Mouse (Mus musculus) midbrain, embryonic 13.5 days (tissue): ENCODE data around the gene Ncoa1. TPM values are rescaled to one million over a fixed set of nuclear protein-coding genes. Genes with fewer than 3 reads are reported as not detected.
A peak's percentile ranks its signal among the peaks of the same experiment; 100 is the strongest.

ENCODE experiments used
- ATAC-seq: fragments of 200-750 bp; cut with Nextera tagmentation; 2 replicates; pipeline ENCODE4 v1.8.0; 2017; ENCODE audit warnings: mild to moderate bottlenecking, moderate TSS enrichment, moderate library complexity
- H3K27ac ChIP-seq: fragments of 300-500 bp; sonication (generic); 2 replicates; pipeline ENCODE4 v1.5.1; 2015; ENCODE audit warnings: inconsistent platforms, mild to moderate bottlenecking, moderate library complexity
- H3K27me3 ChIP-seq: fragments of 300-500 bp; sonication (generic); 2 replicates; pipeline ENCODE4 v1.6.1; 2015; ENCODE audit warnings: mild to moderate bottlenecking, inconsistent platforms
- H3K36me3 ChIP-seq: fragments of 300-500 bp; sonication (generic); 2 replicates; pipeline ENCODE4 v1.6.1; 2015; ENCODE audit warnings: mild to moderate bottlenecking, inconsistent platforms
- H3K4me1 ChIP-seq: fragments of 300-500 bp; sonication (generic); replicated peaks from 2 replicates; pipeline ENCODE4 v1.6.1; 2015; ENCODE audit warnings: inconsistent platforms
- H3K4me2 ChIP-seq: fragments of 300-500 bp; sonication (generic); replicated peaks from 2 replicates; pipeline ENCODE4 v1.6.1; 2015; ENCODE audit warnings: moderate library complexity, mild to moderate bottlenecking, inconsistent platforms
- H3K4me3 ChIP-seq: fragments of 300-500 bp; sonication (generic); replicated peaks from 2 replicates; pipeline ENCODE4 v1.5.1; 2015; ENCODE audit warnings: mild to moderate bottlenecking, inconsistent platforms
- H3K9ac ChIP-seq: fragments of 300-500 bp; sonication (generic); replicated peaks from 2 replicates; pipeline ENCODE4 v1.6.1; 2015; ENCODE audit warnings: mild to moderate bottlenecking, inconsistent platforms
- H3K9me3 ChIP-seq: fragments of 300-500 bp; sonication (generic); 2 replicates; pipeline ENCODE4 v1.6.1; 2016; ENCODE audit warnings: mild to moderate bottlenecking, inconsistent platforms
- WGBS: fragments of 180-500 bp; shearing (Covaris S2); methylation state at CpG from one replicate; pipeline ENCODE4 v1.1.7; 2015; 5-methylcytosine and 5-hydroxymethylcytosine counted together
- polyA plus RNA-seq: library from polyadenylated mRNA; unstranded; fragments of >200 nt; fragmentation: Nextera tagmentation; extraction: Ambion mirVana; gene quantifications from 2 replicates; pipeline ENCODE4 v1.2.1, GENCODE M21; 2015

The Ncoa1 gene
- polyA plus RNA-seq, 1 experiment from 2014 or later = 9.2 TPM

DNA sequence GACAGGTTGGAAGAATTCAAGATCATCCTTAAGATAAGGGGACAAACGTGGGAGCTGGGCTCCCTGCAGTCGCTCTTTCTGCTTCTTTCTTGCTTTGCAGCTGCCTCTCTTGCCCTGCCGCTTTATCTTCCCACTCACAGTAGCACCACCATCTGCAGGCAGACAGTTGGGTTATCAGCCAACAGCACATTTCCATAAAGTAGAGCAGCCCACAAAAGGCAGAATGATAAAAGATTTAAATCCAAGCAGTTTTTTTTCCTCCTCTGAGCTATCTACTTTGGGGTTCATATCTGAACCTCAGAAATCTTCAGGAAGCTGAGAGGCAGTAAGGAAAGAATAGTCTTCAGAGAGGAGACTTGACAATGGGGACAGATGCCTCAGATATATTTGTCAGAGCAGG is 24.9 kb upstream of the Ncoa1 start:
- Histone ChIP-seq H3K27me3 (no peaks in the 10 kb centered on the region), H3K9me3 (no peaks in the 10 kb centered on the region), H3K4me1 (peaks cover 4% of the 10 kb centered on the region), H3K27ac (no peak overlapping the region), H3K36me3 (no peaks in the 10 kb centered on the region), H3K4me3 (no peak overlapping the region), H3K9ac (no peak overlapping the region), H3K4me2 (no peak overlapping the region)
- WGBS = 30% methylated on average over 3 of the region's 3 CpGs
- ATAC-seq = no peak

DNA sequence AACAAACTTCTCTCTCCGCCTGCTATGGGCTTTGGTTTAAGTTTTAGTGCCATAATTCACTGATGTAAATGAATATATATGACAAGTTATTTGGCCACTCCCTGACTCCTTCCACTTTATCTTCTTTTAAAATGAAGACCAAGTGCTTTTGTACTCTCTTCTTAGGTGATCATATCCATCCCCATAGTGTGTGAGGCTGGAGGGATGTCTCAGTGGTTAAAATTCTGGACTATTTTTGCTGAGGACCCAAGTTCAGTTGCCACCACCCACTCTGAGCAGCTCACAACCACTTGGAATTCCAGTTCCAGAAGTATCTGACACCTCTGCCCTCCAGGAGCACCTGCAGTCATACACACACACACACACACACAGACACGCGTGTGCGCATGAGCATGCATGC is 23.5 kb upstream of the Ncoa1 start:
- no peak overlapping the region for H3K27ac ChIP-seq
- H3K36me3 ChIP-seq = no peaks in the 10 kb centered on the region
- H3K4me1 ChIP-seq = peaks cover 3% of the 10 kb centered on the region; the same call in 1 of the 2 replicates
- no peaks in the 10 kb centered on the region for H3K9me3 ChIP-seq
- WGBS = 98% methylated on average over 4 of the region's 4 CpGs
- no peaks in the 10 kb centered on the region for H3K27me3 ChIP-seq
- H3K4me2 ChIP-seq = no peak overlapping the region
- H3K9ac ChIP-seq = no peak overlapping the region
- H3K4me3 ChIP-seq = no peak overlapping the region
- no peak for ATAC-seq

DNA sequence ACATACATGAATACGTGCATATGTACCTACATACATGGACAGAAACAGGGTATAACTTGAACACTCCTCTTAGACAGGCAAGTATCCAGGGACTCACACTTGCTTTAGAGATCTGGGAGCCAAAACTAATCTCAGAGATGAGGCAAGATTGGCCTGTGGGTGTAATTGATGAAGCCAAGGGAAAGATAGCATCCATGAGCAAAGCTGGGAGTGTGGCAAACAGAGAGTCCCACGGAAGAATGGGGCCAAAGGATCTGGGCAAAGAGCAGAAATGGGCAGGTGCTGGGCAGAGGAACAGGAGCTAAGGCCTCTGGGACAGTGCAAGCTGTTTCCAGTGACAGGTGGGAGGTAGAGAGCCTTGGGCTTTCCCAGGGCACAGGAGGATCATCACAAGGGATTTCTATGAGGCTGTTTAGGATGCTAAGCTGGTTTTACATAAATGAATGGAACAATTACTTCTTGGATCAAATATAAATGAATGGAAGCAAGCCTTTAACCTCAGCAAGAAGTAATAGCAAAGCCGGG is 22.7 kb upstream of the Ncoa1 start:
- WGBS = 68% methylated on average over 3 of the region's 3 CpGs

DNA sequence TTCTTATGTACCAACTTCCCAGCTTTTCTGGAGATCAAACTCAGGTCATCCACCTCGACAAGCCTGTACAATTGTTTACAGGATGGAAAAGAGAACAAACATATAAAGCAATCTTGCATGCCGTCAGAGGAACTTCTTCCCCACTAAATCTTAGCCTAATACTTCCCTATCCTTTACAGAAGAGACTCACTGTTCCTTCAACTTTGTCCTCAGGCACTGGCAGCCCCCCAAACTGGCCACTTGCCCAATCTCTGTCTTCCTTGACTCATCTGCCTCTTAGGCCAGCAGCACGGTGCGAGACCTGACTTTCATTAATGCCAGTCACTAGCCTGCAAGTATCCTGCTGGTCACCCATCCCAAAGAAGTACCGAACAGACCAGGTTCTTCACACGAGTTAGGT is 11.4 kb upstream of the Ncoa1 start:
- WGBS = 85% methylated on average over 6 of the region's 6 CpGs

More for the DNA sequence above, 22.7 kb upstream of the Ncoa1 start:
- Histone ChIP-seq H3K36me3 (no peaks in the 10 kb centered on the region), H3K27ac (no peak overlapping the region), H3K9me3 (no peaks in the 10 kb centered on the region), H3K9ac (no peak overlapping the region), H3K4me2 (no peak overlapping the region), H3K4me1 (peaks cover 3% of the 10 kb centered on the region; the same call in 1 of the 2 replicates), H3K4me3 (no peak overlapping the region), H3K27me3 (no peaks in the 10 kb centered on the region)
- ATAC-seq = no peak

DNA sequence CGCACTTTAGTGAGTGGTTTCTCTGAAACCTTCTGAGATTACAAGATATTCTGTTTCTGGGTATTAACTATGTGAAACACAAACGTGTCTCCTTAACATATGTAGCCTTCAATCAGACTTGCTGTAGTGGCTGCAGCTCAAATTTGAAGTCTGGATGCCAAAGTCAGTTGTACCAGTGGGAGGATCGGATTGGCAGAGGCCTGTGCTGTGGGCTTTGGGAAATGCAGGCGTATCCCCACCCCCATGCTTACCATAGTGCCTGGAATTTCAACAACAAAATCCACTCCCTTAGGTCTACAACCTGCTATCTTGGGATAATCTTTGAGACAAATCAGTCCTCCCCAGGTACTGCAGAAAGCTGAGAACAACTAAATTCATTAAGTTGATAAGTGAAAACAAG is 6.4 kb upstream of the Ncoa1 start:
- Histone ChIP-seq H3K36me3 (no peaks in the 10 kb centered on the region), H3K27ac (no peak overlapping the region), H3K4me2 (no peak overlapping the region), H3K4me3 (no peak overlapping the region), H3K9ac (no peak overlapping the region), H3K4me1 (peaks cover 6% of the 10 kb centered on the region; the same call in 1 of the 2 replicates), H3K27me3 (peaks cover 6% of the 10 kb centered on the region; the same call in 1 of the 2 replicates), H3K9me3 (no peaks in the 10 kb centered on the region)
- 75% methylated on average over 4 of the region's 4 CpGs for WGBS
- no peak for ATAC-seq

More for the DNA sequence above, 11.4 kb upstream of the Ncoa1 start:
- Histone ChIP-seq H3K27me3 (no peaks in the 10 kb centered on the region), H3K4me3 (no peak overlapping the region), H3K4me2 (no peak overlapping the region), H3K9me3 (no peaks in the 10 kb centered on the region), H3K9ac (no peak overlapping the region), H3K36me3 (no peaks in the 10 kb centered on the region), H3K27ac (no peak overlapping the region), H3K4me1 (no peaks in the 10 kb centered on the region)
- ATAC-seq = no peak

DNA sequence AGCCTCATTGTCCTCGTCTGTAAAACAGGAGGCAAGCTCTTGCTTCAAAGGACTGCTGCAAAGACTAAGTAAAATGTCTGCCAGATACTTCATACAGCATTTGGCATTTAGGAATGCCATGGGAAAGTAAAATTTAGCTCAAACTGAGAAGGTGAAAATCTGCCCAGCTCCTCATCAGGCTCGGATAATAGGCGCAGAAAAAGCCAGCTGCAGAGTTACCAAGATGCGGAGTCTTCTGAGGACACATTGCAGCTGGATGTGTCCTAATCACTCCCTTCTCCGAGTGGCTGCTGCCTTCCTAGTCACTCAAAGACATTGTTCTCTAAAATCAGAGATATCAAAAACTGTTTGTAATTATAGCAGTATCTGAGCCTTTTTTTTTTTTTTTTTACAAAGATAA is 4.7 kb upstream of the Ncoa1 start:
- ATAC-seq = no peak
- H3K9me3 ChIP-seq = no peaks in the 10 kb centered on the region
- H3K4me2 ChIP-seq = no peak overlapping the region
- no peak overlapping the region for H3K9ac ChIP-seq
- no peaks in the 10 kb centered on the region for H3K36me3 ChIP-seq
- peaks cover 11% of the 10 kb centered on the region; the same call in 1 of the 2 replicates for H3K27me3 ChIP-seq
- peaks cover 8% of the 10 kb centered on the region for H3K4me1 ChIP-seq
- WGBS = 47% methylated on average over 5 of the region's 5 CpGs
- no peak overlapping the region for H3K27ac ChIP-seq
- H3K4me3 ChIP-seq = no peak overlapping the region

DNA sequence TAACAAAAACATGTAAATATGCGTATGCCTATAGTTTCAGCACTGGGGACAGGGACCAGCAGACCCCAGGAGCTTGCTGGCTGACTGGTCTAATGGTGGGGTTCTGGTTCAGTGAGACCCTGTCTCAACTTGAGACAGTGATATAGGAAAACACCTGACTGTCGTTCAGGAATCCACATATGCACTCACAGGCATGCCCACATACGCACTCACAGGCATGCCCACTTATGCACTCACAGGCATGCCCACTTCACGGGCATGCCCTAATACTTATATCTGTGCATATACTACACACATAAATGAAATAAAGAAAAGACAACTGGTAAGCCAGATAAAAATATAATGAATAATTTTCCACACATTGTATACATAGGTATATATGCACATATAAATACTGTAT is 3.3 kb upstream of the Ncoa1 start:
- Histone ChIP-seq H3K36me3 (no peaks in the 10 kb centered on the region), H3K9ac (no peak overlapping the region), H3K27me3 (peaks cover 11% of the 10 kb centered on the region; the same call in 1 of the 2 replicates), H3K4me1 (peaks cover 16% of the 10 kb centered on the region), H3K4me3 (no peak overlapping the region), H3K9me3 (no peaks in the 10 kb centered on the region), H3K27ac (no peak overlapping the region), H3K4me2 (no peak overlapping the region)
- ATAC-seq = no peak
- WGBS = 87% methylated on average over 4 of the region's 4 CpGs

DNA sequence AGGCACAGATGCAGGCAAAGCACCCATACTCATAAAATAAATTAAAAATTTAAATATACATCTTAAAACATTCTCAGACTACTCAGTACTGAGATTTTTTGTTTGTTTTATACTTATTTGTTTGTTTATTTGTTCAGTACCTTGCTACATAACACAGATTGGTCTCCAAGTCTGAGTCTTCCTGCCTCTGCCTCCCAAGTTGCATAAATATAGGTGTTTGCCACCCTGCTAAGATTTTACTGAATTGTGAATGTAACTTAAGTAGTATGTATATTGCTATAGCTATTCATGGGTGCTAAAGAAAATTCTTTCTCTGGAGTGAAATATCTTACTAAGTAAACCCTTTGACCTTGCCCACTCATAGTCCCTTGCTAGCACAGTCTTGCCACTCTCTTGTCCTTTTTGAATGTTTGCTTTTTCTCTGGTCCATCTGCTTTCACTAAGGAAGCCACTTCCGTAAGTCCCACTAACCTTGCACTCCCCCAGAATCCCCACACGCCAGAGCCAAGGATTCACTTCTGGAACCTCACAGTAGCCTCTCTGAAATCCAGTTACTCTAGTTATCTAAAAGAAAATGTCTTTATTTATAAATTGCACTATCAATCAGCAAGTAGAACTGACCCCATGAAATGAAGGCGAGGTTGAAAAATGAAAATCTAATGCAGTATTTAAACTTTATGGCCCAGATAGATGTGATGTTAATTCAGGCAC is 2.3 kb upstream of the Ncoa1 start:
- WGBS = 87% methylated on average over 3 of the region's 3 CpGs
- no peak overlapping the region for H3K4me2 ChIP-seq

DNA sequence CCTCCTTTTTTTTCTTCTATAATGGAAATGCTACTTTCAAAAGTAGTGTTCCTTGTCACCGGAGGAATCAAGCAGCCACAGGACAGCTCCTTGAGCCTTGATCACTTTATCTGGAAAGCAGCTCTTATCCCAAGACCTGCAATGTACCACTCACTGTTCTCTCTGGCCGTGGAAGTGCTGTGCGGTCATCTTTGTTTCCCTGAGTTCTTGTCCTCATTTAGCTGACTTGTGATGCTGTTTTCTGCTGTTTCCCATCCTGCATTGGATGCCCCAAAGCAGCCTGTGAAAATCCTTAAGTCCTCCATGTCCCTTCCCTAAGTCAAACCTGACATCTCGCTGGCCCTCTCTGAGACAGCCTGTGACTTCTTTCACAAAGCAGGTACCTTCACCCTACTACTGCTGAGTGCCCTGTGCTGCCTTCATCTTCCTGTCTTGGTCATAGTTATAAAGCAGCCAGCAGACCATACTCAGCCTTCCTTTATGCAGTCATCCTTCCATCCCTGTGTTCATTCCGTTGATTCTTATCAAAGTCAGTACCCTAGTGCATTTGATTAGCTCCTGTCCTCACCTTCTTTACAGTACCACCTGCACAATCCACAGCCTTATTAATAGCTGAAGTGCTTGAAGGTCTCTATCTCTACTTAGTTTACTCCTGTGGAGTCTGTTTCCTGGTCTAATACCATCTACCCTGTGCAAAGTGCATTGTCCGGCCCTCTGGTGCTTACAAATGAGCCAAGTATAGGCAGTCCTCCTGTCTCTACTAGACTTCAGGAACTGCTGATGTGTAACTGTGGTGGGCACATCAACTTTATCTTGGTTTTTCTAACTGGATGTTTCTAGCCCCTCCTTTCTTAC is 1.2 kb upstream of the Ncoa1 start:
- Histone ChIP-seq H3K27me3 (peaks cover 11% of the 10 kb centered on the region; the same call in 1 of the 2 replicates), H3K4me2 (no peak overlapping the region), H3K9me3 (no peaks in the 10 kb centered on the region), H3K4me1 (peaks cover 33% of the 10 kb centered on the region), H3K36me3 (no peaks in the 10 kb centered on the region), H3K4me3 (0 out of 2 replicates have a peak overlapping the region, but pooled peaks have one; percentile 92), H3K9ac (no peak overlapping the region), H3K27ac (no peak overlapping the region)
- 68% methylated on average over 6 of the region's 6 CpGs for WGBS
- ATAC-seq = no peak

More for the DNA sequence above, 2.3 kb upstream of the Ncoa1 start:
- H3K4me1 ChIP-seq = peaks cover 25% of the 10 kb centered on the region
- peaks cover 11% of the 10 kb centered on the region; the same call in 1 of the 2 replicates for H3K27me3 ChIP-seq
- H3K27ac ChIP-seq = no peak overlapping the region
- no peak overlapping the region for H3K4me3 ChIP-seq
- H3K9ac ChIP-seq = no peak overlapping the region
- H3K36me3 ChIP-seq = no peaks in the 10 kb centered on the region
- H3K9me3 ChIP-seq = no peaks in the 10 kb centered on the region
- no peak for ATAC-seq

DNA sequence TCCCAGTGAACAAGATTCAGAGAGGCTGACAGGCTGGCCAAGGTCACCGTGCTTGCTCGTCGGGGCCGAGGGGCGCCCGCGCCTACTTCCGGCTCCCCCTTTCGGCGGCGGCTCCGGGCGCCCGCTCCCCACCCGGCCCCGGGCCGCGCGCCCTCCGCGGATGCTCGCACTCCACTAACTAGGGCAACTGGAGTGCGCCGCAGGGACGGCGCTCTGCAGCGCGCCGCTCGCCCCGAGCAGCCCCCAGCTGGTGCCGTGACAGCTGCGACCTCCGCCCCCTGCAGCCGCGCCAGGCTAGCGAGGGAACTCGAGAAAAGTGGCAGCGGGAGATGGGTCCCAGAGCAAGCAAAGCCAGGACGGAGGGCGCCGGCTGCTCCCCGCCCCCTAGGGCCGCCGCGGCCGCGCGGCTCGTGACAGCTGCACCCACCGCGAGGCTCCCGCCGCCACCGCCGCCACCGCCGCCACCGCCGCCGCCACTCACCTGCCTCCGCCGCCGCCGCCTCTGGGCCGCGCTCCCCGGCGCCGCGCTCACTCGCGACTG is 621 bp downstream of the Ncoa1 start:
- no peaks in the 10 kb centered on the region for H3K36me3 ChIP-seq
- peak overlapping the region; percentile 97 for H3K27ac ChIP-seq
- peak overlapping the region; percentile 92 for H3K4me3 ChIP-seq
- under 1% methylated on average over 69 of the region's 73 CpGs for WGBS
- ATAC-seq = peak; percentile 93
- H3K9me3 ChIP-seq = no peaks in the 10 kb centered on the region
- peaks cover 30% of the 10 kb centered on the region for H3K4me1 ChIP-seq
- H3K27me3 ChIP-seq = peaks cover 11% of the 10 kb centered on the region; the same call in 1 of the 2 replicates
- H3K4me2 ChIP-seq = peak overlapping the region; percentile 65
- H3K9ac ChIP-seq = peak overlapping the region; percentile 96

DNA sequence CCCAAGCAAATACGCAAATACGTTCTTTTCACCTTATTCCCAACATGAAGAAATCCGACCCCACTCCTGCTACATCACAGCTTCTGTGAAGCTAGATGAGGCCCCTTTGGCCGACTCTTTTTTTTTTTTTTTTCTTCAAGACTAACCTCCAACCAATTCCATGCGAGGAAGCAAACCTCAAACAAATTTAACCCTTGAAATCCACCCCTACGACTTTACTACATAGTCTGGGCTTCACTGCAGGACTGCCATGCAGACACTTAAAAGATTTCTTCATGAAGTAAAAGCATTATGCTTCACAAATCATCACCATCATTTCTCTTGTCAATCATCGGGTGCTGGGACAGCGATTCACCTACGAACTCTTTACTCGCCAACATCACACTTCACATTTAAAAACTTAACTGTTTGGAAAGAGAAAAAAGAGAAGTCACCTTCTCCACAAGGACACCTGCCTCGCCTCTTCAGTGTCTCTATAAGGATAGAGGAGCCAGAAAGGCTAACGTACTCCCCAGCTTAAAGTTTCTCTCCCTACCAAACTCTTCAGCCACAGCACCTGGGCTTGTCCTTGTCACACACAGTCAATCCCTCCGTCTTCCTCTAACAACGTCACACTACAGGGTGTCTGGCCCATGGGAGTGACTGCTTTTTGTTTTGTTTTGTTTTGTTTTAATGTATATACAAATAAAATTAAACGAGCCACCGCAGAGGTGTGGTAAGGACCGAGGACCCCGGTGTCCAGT is 1.6 kb downstream of the Ncoa1 start:
- Histone ChIP-seq H3K4me1 (peaks cover 30% of the 10 kb centered on the region), H3K4me3 (peak overlapping the region; percentile 92), H3K4me2 (peak overlapping the region; percentile 65), H3K9me3 (no peaks in the 10 kb centered on the region), H3K27me3 (peaks cover 11% of the 10 kb centered on the region; the same call in 1 of the 2 replicates), H3K27ac (no peak overlapping the region; the same call in 1 of the 2 replicates), H3K36me3 (no peaks in the 10 kb centered on the region), H3K9ac (peak overlapping the region; percentile 96)
- 9% methylated on average over 18 of the region's 18 CpGs for WGBS
- ATAC-seq = peak; percentile 1; the same call in 1 of the 2 replicates
